Mouse (Mus musculus): ENCODE results near the gene Srsf12.

Gene Srsf12

DNA sequence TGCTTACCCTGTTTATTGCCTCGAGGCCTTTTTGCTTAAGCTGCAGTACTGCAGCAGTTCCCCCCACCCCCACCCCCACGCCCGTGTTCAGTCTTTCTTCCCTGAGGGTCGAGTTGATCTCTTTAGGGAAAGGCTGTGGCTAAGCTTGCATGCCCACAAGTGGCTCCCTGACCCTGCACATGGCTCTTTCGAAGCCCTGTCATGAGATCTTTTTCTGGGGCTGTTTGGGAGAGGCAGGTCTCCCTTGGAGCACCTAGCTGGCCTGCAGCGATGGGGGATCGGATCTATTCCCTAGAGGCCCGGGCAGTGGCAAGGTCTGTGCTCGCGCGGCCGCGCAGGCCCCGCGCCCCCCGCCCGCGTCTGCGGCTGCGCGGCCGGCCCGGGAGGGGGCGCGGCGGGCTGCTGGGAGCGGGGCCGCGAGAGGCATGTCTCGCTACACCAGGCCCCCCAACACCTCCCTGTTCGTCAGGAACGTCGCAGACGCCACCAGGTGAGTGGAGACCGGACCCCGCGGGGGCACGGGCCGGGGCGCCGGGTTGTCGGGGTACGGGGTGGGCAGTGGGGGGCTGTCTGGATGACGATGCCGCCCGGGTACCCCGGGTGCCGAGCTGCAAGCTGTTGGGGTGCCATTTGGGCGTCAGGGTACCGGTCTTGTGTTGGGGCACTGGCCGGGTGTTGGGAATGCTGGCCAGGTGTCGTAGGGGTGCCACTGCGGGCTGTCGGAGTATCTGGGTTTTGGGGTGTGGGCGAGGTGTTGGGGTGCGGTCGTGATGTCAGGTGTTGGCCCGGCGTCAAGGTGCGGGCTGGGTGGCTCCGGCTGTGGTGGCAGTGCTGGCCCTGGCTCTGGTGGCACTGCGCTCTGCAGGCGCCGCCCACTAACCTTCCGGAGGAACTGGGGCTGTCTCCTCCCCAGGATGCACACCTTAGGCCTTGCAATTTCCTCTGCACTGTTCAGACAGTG, at the start of gene Srsf12:
Gene Srsf12 (plus strand): TSS at position 111 of the 961 bp plus-strand sequence.
- DNase-seq = peak; percentile 21

DNA sequence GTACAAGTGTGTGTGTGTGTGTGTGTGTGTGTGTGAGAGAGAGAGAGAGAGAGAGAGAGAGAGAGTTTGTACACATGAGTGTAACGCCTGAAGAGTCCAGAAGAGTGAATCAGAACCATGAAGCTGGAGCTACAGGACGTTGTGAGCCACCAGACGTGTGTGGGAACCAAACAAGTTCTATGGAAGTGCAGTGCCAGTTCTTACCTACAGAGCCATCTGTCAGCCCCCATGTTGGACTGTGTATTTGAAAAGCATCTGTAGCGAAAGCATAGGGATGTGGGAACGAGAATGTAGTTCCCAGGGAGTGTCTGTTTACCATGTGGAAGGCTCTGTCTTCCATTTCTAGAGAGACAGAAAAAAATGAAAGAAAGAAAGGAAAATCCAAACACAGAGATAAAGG, 25.3 kb upstream of the Srsf12 start:
- DNase-seq = no peak

DNA sequence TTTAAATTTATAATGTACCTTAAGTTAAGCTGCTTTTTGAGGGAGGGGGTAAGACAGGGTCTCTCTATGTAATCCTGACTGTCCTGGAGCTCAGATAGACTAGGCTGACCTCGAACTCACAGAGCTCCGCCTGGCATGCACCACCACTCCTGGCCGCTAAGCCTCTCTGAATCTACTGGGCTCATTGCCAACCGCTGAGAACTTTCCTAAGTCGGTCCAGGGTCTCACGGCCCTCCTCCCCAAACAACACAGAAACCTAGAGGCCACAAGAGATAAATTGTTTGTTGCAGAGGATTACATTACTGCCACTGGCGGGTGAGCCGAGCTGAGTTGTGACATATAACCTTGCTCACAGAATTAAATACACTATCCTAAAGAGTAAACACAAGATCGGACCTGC, 20.6 kb upstream of the Srsf12 start:
- DNase-seq = peak; percentile 53

GRCm38 (mm10) chr4:33188781-33189734, 19.7 kb upstream of the Srsf12 start:
- peak; percentile 91 for DNase-seq

- DNase-seq = no peak
Measured at GRCm38 (mm10) chr4:33189735-33190036, 19.1 kb upstream of the Srsf12 start, which contains the start of gene Pm20d2. Pm20d2 (minus strand) TSS chr4:33189737.

- DNase-seq = no peak
Measured at GRCm38 (mm10) chr4:33198117-33198516, 10.7 kb upstream of the Srsf12 start.

- DNase-seq = peak; percentile 58
Measured at GRCm38 (mm10) chr4:33204682-33205081, 4.1 kb upstream of the Srsf12 start.

DNA sequence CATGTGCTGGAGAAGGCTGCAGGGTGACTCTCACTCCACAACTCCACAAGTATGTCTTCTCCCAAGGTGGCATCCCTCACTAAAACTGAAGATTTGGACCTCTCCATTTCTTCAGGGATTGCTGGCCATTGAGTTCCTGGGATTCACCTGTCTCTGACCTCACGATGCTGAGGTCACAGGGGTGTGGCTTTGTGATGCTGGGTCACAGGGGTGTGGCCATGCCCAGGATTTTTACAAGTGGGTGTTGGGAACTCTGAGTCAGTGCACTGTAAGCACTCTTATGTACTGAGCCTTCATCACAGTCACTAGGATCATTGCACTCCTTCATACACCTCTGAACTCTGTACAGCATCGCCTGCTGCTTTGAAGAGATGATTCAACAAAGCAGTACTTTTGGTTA, 1.2 kb upstream of the Srsf12 start:
- DNase-seq = no peak

DNA sequence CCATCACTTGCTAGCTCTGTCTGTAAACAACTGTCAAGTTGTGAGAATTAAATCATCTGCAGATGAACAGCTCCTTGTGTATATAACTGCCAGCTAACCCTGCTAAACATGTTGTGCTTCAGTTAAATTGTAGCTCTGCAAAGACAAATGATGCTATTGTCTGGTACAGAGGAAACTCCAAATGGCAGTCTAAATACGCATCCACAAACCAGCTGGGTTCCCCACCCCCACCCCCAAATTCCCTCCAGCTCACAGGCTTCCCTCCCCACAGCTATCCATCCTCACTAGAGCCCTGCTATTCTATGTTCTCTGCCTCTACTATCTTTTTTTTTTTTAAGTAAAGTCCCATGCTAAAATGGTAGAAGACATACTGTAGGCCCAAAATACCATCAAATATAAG, 13.1 kb downstream of the Srsf12 start:
- DNase-seq = no peak

DNA sequence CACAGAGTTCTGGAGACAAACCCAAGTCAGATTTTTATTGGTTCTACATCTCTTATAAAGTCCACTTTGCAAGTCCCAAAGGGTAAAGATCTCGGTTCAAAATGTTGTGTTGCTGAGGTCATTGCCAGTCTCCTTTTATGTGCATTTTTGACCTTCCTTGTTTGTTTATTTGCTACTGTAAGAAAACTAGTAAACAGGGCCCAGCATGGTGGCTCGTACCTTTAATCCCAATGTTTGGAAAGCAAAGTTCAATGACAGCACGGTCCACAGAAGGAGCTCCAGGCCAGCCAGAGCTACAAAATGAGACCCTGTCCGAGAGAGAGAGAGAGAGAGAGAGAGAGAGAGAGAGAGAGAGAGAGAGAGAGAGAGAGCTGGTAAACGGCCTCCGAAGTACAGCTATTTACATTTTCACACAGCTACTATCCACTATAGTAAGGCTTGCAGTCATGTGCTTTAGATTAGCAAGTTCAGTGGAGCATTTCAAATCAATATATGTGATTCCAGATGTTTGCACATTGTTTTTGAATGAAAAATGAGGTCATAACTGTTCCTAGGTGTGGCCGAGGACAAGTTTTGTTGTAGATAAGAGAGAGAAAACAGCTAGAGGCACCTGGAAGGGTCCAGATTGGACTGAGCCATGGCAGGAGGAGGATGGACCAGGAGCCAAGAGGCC, 15.3 kb downstream of the Srsf12 start:
- no peak for DNase-seq

DNA sequence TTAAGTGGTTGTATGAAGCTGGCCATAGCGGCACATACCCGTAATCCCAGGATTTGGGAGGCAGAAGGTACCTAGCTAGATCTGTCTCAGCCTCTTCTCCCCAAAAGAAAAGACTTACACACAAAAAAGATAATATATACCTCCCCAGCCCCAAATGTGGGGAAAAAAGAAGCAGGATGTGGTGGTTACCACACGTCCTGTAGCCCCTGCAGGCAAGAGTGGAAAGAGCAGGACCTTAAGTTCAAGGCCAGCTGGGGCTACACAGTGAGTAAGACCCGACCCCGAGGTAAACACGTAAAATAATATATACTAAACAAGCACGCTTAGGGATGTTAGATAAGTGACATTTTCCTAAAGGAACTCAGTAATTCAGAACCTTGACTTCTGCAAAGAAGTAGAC, 18.4 kb downstream of the Srsf12 start:
- DNase-seq = no peak

GRCm38 (mm10) chr4:33229639-33230038, 20.8 kb downstream of the Srsf12 start:
- no peak for DNase-seq

- no peak for DNase-seq
Measured at GRCm38 (mm10) chr4:33230881-33231280, 22.1 kb downstream of the Srsf12 start.

GRCm38 (mm10) chr4:33242536-33242935, 33.7 kb downstream of the Srsf12 start:
- no peak for DNase-seq

DNA sequence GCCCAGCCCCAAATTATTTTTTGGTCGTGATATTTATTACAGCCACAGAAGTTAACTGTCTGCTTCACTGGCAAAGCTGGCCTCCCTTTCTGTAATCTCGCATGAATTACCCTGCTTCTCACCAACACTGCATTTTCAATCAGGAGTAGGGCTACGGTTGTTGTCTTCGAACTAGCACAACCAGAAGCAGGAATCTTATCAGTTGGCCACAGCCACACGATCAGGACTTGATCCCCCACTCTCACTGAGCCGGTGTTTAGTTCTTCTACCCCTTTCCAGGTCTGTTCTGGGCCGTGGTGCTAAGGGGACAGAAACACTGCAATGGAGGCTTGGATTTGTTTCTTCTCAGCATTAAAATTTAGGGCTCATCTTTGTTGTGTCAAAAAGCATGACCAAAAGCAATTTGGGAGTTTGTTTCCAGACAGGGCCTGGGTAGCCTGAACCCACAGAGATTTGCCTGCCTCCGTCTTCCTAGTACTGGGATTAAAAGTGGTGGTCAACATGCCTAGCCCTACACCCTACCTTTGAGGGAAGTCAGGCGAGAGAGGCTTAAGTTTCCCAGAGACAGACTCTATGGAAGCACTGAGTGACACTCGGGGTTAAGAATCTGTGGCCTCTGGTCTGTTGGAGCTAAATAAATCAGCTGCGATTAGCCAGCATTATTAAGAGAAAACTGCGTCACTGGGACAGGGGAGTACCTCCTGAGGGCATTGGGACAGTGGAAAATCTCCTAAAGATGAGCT, 34.4 kb downstream of the Srsf12 start:
- no peak for DNase-seq

DNA sequence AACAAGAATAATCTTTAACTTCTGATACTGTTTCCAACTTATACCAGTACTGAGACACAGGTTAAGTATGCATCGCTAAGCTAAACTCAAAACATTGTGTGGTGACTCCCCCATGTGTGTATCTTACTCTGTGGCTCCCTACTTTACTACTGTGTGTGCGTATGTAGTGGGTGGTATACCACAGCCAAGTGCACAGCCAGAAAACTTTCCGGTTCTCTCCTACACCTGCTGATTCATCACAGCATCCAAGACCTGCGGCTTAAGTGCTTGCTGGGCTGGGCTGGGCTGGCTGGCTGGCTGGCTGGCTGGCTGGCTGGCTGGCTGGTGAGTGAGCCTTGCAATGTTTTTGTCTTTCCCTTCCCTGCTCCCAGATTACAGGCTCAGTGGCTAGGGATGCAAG, 35.1 kb downstream of the Srsf12 start:
- DNase-seq = no peak

- no peak for DNase-seq
Measured at GRCm38 (mm10) chr4:33245853-33246395, 37.1 kb downstream of the Srsf12 start.

DNA sequence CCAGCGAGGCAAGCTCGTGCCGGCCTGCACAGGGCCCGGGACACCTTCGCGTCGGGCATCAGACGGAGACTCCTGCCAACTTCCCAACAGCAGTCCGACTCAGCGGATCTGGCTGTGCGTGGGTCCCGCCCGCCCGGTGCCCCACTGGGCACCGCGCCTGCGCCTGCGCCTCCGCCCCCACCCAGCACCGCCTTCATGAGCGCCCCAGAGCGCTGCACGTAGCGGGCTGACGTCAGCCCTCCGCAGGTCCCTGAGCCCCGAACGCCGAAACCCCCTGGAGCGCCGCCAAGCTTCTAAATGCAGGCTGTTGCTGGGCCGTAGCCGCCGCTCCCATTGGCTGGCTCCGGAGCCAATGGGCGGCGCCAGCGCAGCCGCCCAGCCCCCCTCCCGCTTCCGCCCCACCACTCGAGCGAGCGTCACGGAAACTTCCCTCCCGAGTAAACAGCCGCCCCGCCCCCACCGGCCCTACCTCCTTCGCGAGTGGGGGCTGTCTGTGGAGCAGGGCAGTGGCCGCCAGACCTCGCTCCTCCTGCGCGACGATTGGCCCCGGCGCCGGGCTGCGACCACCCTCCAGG, 38.8 kb downstream of the Srsf12 start:
- DNase-seq = peak; percentile 100

DNA sequence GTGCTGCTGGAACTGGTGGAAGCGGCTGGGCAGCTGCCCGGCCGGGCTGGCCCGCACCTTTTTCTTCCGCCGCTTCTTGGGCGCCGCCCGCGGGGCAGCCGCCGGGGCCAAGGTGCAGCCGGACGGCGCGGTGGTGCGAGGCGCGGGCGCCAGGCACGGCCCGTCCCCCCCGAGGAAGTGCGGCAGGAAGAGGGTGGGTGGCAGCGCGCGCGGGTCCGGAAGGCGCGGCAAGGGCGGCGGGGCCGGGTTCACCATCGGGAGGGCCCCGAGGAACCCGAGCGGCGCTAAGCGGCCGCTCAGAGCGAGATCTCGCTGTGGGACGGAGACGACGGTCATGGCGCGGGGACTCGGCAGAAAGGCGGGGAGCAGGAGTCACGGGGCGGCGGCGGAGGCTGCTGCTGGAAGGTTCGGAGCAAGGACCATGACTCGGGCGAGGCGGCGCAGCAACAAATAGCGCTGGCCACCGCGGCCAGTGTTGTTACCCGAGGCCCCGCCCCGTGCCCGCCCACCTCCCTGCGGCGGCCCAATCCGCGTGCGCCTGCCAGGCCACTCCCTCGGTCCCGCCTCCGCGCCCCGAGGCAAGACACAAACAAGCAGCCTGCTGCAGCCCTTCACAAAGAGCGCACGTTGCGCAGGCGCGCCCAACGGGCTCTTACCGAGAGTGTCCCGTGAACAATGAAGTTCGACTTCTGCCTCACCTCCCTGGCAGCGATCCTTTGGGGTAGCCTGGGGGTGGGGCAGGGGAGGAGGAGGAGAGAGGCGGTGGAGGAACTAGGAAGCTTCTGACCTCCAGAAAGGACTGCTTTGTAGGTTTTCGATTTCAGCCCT, 39.5 kb downstream of the Srsf12 start:
- DNase-seq = peak; percentile 99

DNA sequence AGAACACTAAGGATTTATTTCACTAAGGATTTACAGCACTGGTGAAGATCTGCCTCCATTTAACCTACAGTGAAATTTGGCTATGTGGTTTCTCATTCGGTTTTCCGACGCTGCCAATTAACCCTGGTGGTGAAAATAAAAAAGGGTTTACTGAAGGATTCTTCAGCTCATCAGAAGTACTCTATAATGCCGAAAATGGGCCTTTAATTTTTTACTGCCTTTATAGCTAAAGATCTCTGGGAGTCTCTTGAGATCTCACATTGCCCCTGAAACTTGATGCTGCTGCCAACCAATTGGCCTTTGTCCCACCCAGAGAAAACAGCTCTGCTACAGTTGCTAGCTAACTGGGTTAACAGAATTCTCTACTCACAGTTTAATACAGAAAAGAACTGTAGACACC, 40.1 kb downstream of the Srsf12 start:
- peak; percentile 64 for DNase-seq

All from kidney, postnatal 14 days (tissue).